Mouse (Mus musculus) liver, embryonic 14.5 days (tissue): Measurements from ENCODE around the gene Gm14399.
"Not testable (repeated sequence)": the region's sequence is repeated elsewhere in the genome, so short reads cannot be mapped to it uniquely, and the experiment has no call there.

Source experiments
- CTCF ChIP-seq: IDR thresholded peaks from 2 replicates; pipeline ENCODE4 v1.5.1; 2016; ENCODE audit warnings: antibody characterized with exemption, low read depth, control low read depth
- EP300 ChIP-seq: IDR thresholded peaks from 2 replicates; pipeline ENCODE4 v1.6.1; 2016; ENCODE audit warnings: antibody characterized with exemption, low read depth

DNA sequence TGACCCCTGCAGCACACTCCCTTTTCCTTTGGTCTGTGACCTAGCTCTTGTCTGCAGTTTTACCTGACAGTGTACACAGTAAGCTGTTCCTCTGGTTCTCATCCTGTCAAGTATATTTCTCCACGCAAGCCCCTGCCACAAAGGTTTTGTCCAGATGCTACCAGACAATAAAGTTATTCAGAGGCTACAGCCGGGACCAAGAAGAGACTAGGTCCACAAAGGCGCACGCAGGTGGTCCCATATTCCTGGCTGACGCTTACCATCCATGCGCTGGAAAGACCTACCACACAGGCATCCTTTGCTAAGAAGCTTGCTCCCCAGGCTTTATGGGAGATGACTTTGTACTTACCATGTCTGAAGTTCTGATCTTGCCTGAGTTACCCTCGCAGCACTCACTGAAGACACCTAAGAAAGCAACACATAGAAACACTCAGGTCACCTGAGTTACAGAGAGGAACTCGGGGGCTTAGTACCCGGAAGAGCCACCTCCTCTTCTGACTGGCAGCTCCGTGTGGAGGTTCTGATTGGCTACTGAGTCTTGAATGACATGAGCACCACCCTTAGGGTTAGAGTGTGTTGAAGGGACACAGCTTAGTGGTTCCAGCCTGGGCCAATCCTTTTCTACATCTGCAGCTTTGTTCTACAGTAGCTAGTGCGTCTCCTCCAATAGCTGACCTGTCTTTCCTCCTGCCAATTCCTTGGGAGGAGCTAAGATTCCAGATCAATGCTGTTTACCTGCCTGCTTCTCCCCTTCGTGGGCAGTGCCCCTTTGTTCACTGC, 33.8 kb upstream of the Gm14399 start, which contains the start of gene Gm14443:
- not testable (repeated sequence) for TF ChIP-seq EP300, CTCF
